Comparison of ENCODE assay signal across 8 mouse cellular contexts in genomic region chr17:21532101-21532951, GRCm38 (mm10). TPM values are rescaled to one million over a fixed set of nuclear protein-coding genes. Genes with fewer than 3 reads are reported as not detected.
A peak's percentile ranks its signal among the peaks of the same experiment; 100 is the strongest.
DNase-seq lines count a peak whose midpoint lies in the region; ATAC-seq and TF ChIP-seq lines count a peak whose summit lies in the region.

No protein-coding gene starts in this region.

- peak overlapping the region; percentile 81 for H3K4me2 ChIP-seq in hindbrain, postnatal 0 days (ENCODE audit: low read depth, low read length)

- H3K4me3 ChIP-seq in hindbrain, postnatal 0 days (ENCODE audit: low read length), result peak overlapping the region; percentile 54
- peak overlapping the region; percentile 95 for H3K4me3 ChIP-seq in left cerebral cortex, adult 2 months
- H3K4me3 ChIP-seq in macrophage (ENCODE audit: inconsistent target), result peak overlapping the region; percentile 38

- H3K4me1 ChIP-seq in hindbrain, postnatal 0 days (ENCODE audit: insufficient read depth, low read length), result no peaks in the 10 kb centered on the region

- DNase-seq in T-cell, adult 2 months (ENCODE audit: low spot score), result peak; percentile 53
- peak; percentile 80 to 81 for DNase-seq in cerebellum, postnatal 14 days
- DNase-seq in gastrocnemius, adult 8-10 months (ENCODE audit: low spot score in 2 of 2), result peak; percentile 44 to 47
- DNase-seq in hindbrain, postnatal 0 days (ENCODE audit: low spot score), result peak; percentile 87
- DNase-seq in left cerebral cortex, adult 2 months (ENCODE audit: extremely low spot score in 1 of 2, low spot score in 2 of 2), result peak; percentile 66 to 67
- DNase-seq in right cerebral cortex, adult 18-20 months, result peak; percentile 77
- DNase-seq in urinary bladder, adult 2 months (ENCODE audit: low spot score), result peak; percentile 73

- peak overlapping the region; percentile 91 for H3K27ac ChIP-seq in hindbrain, postnatal 0 days
- H3K27ac ChIP-seq in left cerebral cortex, adult 2 months, result peak overlapping the region; percentile 91
- peak overlapping the region; percentile 48 for H3K27ac ChIP-seq in macrophage

- under 1% methylated on average over 54 of the region's 54 CpGs for WGBS in hindbrain, postnatal 0 days
- WGBS in macrophage (ENCODE audit: missing documents), result 4% methylated on average over 37 of the region's 54 CpGs

- H3K79me2 ChIP-seq in macrophage (ENCODE audit: inconsistent target), result peaks cover 13% of the 10 kb centered on the region

- TF ChIP-seq CTCF in hindbrain, postnatal 0 days (IDR thresholded peaks at IDR 0.05; ENCODE audit: low read depth), result peak; percentile 56
- peak; percentile 46 for TF ChIP-seq CTCF in left cerebral cortex, adult 2 months (IDR thresholded peaks at IDR 0.05)

- no peaks in the 10 kb centered on the region for H3K27me3 ChIP-seq in hindbrain, postnatal 0 days (ENCODE audit: insufficient read depth, low read length)

- H3K9me3 ChIP-seq in hindbrain, postnatal 0 days (ENCODE audit: low read length), result no peaks in the 10 kb centered on the region

- H3K9ac ChIP-seq in hindbrain, postnatal 0 days (replicated peaks; ENCODE audit: low read length), result peak overlapping the region; percentile 89

- no peaks in the 10 kb centered on the region for H3K36me3 ChIP-seq in hindbrain, postnatal 0 days (ENCODE audit: insufficient read depth, low read length)
- H3K36me3 ChIP-seq in macrophage (ENCODE audit: inconsistent target), result no peaks in the 10 kb centered on the region

- intact Hi-C loops in left cerebral cortex, adult 2 months (cut with DNase I), result loop anchor here (1.0 to 10.0 kb wide), 3 partner anchors 34 to 588 kb away; partner anchors contain the start of genes Ppp2r1a, Zfp53 and Zfp948

- peak; percentile 91 for ATAC-seq in hindbrain, postnatal 0 days

RNA-seq across cellular contexts. Expression of gene Zfp52, which starts 3.0 kb away (rescaled TPM):
- total RNA-seq in gastrocnemius, adult 8-10 months (2022), result 10 to 100 TPM in 1 of 4 experiments, 1 to 10 TPM in 3; 6.9 to 11.4 (median 8.5) TPM
- total RNA-seq in hindbrain, postnatal 0 days (2014; rRNA removed), result 2.0 and 2.1 TPM in 2 replicates
- polyA plus RNA-seq in hindbrain, postnatal 0 days (2015; fragmentation: Nextera tagmentation; extraction: Ambion mirVana), result 2.1 and 2.3 TPM in 2 replicates
- total RNA-seq in left cerebral cortex, adult 2 months (2021), result 1 to 10 TPM; 6.5 to 6.8 TPM
- total RNA-seq in macrophage (2018; cell fraction: chromatin; rRNA removed), result 10 to 100 TPM; 10.2 to 42.3 (median 20.7) TPM
- total RNA-seq in macrophage (2018; cell fraction: cytosol; rRNA removed), result 10 to 100 TPM in 15 of 26 experiments, 1 to 10 TPM in 11; 6.6 to 14.7 (median 10.3) TPM
- total RNA-seq in macrophage (2018; cell fraction: nucleus; rRNA removed), result 10 to 100 TPM in 25 of 26 experiments, 1 to 10 TPM in 1; 9.6 to 30.4 (median 18.9) TPM
- polyA plus RNA-seq in macrophage (2018), result 11.0 to 21.1 TPM (median 13.0 TPM) in 3 replicates
- polyA plus RNA-seq in urinary bladder, adult 2 months (2012; rRNA removed), result 4.7 and 5.6 TPM in 2 replicates

RNA-seq across cellular contexts. Expression of gene Zfp948, which starts 34.5 kb away (rescaled TPM):
- total RNA-seq in gastrocnemius, adult 8-10 months (2022), result 1 to 10 TPM in 3 of 4 experiments, under 1 TPM in 1; 0.97 to 1.9 (median 1.6) TPM
- total RNA-seq in hindbrain, postnatal 0 days (2014; rRNA removed), result 6.5 and 8.7 TPM in 2 replicates
- polyA plus RNA-seq in hindbrain, postnatal 0 days (2015; fragmentation: Nextera tagmentation; extraction: Ambion mirVana), result 13.2 and 15.5 TPM in 2 replicates
- total RNA-seq in left cerebral cortex, adult 2 months (2021), result 10 to 100 TPM in 1 of 2 experiments, 1 to 10 TPM in 1; 9.8 to 18.1 TPM
- total RNA-seq in macrophage (2018; cell fraction: chromatin; rRNA removed), result 10 to 100 TPM in 24 of 26 experiments, 1 to 10 TPM in 2; 4.2 to 34.9 (median 17.9) TPM
- total RNA-seq in macrophage (2018; cell fraction: cytosol; rRNA removed), result 1 to 10 TPM; 2.5 to 7.8 (median 5.3) TPM
- total RNA-seq in macrophage (2018; cell fraction: nucleus; rRNA removed), result 10 to 100 TPM in 25 of 26 experiments, 1 to 10 TPM in 1; 9.8 to 33.5 (median 16.8) TPM
- polyA plus RNA-seq in macrophage (2018), result 5.0 to 9.7 TPM (median 7.9 TPM) in 3 replicates
- 8.5 and 9.8 TPM in 2 replicates for polyA plus RNA-seq in urinary bladder, adult 2 months (2012; rRNA removed)

RNA-seq across cellular contexts. Expression of gene Zfp53, which starts 43.5 kb away (rescaled TPM):
- 1 to 10 TPM; 1.3 to 1.8 (median 1.5) TPM for total RNA-seq in gastrocnemius, adult 8-10 months (2022)
- 3.1 and 3.4 TPM in 2 replicates for total RNA-seq in hindbrain, postnatal 0 days (2014; rRNA removed)
- 7.8 and 7.9 TPM in 2 replicates for polyA plus RNA-seq in hindbrain, postnatal 0 days (2015; fragmentation: Nextera tagmentation; extraction: Ambion mirVana)
- 1 to 10 TPM; 4.0 to 5.1 TPM for total RNA-seq in left cerebral cortex, adult 2 months (2021)
- 10 to 100 TPM in 9 of 26 experiments, 1 to 10 TPM in 17; 1.2 to 23.3 (median 6.8) TPM for total RNA-seq in macrophage (2018; cell fraction: chromatin; rRNA removed)
- 10 to 100 TPM in 2 of 26 experiments, 1 to 10 TPM in 24; 2.4 to 10.5 (median 7.0) TPM for total RNA-seq in macrophage (2018; cell fraction: cytosol; rRNA removed)
- 10 to 100 TPM in 10 of 26 experiments, 1 to 10 TPM in 16; 1.5 to 19.9 (median 7.9) TPM for total RNA-seq in macrophage (2018; cell fraction: nucleus; rRNA removed)
- polyA plus RNA-seq in macrophage (2018), result 5.6 to 11.7 TPM (median 10.3 TPM) in 3 replicates
- polyA plus RNA-seq in urinary bladder, adult 2 months (2012; rRNA removed), result 8.1 and 9.2 TPM in 2 replicates

Comparison
In these comparisons a context has a peak if more than half of its experiments do, and no peak if none do; other contexts are left out.
1. Peak in every context shown above with its lines: DNase-seq, ATAC-seq, H3K4me3 ChIP-seq and H3K27ac ChIP-seq.
2. H3K4me3 ChIP-seq: peak in every context shown above with its lines; median percentile 95 in left cerebral cortex, adult 2 months; 54 in hindbrain, postnatal 0 days; 38 in macrophage.